Mouse (Mus musculus) erythroblast, embryonic 14.5 days (primary cell): ENCODE data around the gene Smim10l2a.
"Not testable (repeated sequence)": the region's sequence is repeated elsewhere in the genome, so short reads cannot be mapped to it uniquely, and the experiment has no call there.

ENCODE experiments used
- GATA1 ChIP-seq: IDR thresholded peaks from 2 replicates; pipeline ENCODE4 v1.6.1; 2012; ENCODE audit warnings: low read length, inconsistent platforms, mixed read lengths
- TAL1 ChIP-seq: IDR thresholded peaks from 3 replicates; pipeline ENCODE4 v1.6.1; 2012; ENCODE audit warnings: low read length, inconsistent platforms, mixed read lengths

DNA sequence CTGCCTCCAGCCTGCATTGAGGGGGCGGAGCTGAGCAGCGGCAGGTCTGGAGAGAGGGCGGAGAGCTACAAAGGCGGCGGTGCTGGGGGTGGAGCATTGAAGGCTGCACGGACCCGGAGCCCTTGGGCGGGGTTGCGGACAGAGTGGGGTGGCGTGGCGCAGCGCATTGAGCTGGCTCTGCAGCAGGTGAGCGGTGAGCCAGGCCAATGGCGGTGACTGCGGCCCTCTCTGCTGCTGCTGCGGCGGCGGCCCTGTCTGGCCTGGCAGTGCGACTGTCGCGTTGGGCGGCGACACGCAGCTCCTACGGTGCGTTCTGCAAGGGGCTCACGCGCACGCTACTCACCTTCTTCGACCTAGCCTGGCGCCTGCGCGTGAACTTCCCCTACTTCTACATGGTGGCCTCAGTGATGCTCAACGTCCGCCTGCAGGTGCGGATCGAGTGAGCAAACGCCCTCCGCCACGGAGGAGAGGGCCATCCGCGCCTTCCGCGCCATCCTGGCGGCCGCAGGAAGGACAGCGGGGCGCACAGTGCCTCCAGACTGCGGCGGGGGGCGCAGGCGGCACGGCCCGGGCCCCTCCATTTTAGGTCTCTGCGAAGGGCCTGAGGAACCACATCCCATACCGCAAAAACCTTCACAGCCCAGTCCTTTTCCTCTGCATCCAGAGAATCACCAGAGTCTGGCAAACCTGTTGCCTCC, at the start of gene Smim10l2a:
- not testable (repeated sequence) for TF ChIP-seq TAL1, GATA1
